Mouse (Mus musculus): Measurements from ENCODE around the gene Mamdc4.
"Not testable (repeated sequence)": the region's sequence is repeated elsewhere in the genome, so short reads cannot be mapped to it uniquely, and the experiment has no call there.

Mamdc4 gene

GRCm38 (mm10) chr2:25558774-25559173 is 15.9 kb downstream of the Mamdc4 start:
- DNase-seq: no peak

DNA sequence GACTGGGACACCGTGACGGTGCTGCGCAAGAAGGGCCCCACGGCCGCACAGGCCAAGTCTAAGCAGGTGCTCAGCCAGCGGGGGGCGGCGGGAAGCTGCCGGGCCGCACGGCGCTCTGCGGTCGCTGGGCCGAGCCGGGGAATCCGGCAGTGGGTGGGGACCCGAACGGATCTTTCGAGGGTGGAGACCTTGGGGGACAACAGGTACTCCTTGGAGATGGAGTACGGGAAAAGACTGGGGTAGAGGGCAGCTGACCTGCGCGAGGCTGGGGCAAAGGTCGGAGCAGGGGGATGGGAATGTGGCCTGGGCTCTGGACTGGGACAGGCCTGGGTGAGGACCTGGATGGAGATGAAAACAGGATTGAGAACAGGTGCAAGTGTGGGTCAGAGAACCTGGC is 16.7 kb downstream of the Mamdc4 start:
- DNase-seq: no peak

DNA sequence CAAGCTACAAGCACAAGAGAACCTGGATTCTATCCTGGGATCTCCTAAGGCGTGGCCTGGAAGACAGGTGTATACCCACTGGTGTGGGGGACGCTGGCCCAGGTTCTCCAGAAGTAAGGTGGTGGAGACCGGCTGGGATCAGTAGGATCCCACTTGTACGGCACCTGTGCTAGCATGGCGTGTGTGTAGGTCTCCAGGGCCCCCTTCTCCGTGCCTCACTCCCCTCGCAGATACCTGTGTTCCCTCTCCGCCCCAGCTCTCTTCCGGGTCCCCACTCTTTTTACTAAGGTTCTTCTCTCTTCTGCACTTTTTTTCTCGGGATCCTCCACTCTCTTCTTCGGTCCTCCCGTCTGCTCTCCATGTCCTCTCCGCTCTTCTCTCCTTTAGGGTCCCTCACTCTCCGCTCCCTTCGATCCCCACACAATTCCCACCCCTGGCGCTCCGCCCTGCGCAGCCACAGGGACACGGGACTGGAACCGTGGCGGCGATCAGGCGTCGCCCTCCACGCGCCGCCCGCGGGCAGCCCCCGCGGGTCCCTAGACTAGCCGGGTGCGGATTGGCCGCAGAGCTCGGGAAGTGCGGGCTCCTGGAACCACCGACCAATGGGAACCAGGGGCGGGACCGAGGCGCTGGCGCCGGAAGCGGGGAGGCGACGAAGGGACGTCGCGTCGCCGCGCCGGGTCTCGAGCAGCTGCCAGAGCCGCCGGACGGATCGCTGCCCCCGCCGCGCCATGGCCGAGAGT is 17.3 kb downstream of the Mamdc4 start, which contains the start of gene Edf1:
Gene Edf1, plus strand, starts transcription at position 627 of the 743 bp plus-strand sequence.
- DNase-seq: peak; percentile 96

DNA sequence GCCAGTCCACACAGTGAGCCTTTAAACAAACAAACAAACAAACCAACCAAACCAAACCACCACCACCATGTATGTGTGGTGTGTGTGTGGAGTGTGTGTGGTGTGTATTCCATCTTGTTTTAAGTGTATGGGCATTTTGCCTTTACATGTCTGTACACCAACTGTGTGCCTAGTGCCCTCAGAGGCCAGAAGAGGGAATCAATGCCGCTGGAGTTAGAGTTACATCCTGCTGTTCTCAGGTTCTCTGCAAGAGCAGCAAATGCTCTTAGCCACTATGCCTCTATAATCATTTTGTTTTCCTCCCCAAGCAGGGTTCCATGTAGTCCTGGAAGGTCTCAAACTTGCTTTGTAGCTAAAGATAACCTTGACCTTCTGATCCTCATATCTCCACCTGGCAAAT is 18.3 kb downstream of the Mamdc4 start:
- no peak for DNase-seq

- DNase-seq: not testable (repeated sequence)
These were observed 19.2 kb downstream of the Mamdc4 start for GRCm38 (mm10) chr2:25555479-25555878.

DNA sequence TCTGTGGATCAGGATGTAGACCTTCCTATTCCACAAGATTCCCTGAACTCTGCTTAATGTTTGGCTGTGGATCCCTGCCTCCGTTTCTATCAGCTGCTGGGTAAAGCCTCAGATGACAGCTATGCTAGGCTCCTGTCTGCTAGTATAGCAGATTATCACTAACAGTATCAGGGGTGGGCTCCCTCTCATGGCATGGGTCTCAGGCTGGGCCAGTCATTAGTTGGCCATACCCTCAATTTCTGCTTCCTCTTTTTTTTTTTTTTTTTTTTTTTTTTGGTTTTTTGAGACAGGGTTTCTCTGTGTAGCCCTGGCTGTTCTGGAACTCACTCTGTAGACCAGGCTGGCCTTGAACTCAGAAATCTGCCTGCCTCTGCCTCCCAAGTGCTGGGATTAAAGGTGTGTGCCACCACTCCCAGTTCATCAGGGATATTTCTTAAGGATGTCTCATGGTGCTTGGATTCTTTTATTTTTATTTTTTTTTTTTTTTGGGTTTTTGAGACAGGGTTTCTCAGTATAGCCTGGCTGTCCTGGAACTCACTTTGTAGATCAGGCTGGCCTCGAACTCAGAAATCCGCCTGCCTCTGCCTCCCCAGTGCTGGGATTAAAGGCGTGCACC is 21.4 kb downstream of the Mamdc4 start:
- DNase-seq: peak; percentile 3

DNA sequence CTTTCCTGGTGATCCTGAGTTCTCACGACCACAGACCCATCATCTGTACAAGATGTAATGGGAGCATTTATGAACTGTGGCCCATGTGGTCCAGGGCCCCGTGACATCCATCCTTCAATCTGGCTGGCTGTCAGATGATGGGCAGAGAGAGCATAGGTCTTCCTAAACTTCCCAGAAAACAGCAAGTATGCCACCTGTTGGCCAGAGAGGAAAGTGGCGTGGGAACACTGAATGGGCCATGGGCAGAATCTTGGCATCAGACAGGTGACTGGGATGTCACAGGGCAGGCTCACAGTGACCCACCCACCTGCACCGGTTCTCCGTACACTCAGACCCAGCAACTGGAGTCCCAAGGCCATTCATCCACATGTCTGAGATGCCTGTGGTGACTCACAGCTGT is 23.5 kb downstream of the Mamdc4 start:
- DNase-seq: peak; percentile 74

DNA sequence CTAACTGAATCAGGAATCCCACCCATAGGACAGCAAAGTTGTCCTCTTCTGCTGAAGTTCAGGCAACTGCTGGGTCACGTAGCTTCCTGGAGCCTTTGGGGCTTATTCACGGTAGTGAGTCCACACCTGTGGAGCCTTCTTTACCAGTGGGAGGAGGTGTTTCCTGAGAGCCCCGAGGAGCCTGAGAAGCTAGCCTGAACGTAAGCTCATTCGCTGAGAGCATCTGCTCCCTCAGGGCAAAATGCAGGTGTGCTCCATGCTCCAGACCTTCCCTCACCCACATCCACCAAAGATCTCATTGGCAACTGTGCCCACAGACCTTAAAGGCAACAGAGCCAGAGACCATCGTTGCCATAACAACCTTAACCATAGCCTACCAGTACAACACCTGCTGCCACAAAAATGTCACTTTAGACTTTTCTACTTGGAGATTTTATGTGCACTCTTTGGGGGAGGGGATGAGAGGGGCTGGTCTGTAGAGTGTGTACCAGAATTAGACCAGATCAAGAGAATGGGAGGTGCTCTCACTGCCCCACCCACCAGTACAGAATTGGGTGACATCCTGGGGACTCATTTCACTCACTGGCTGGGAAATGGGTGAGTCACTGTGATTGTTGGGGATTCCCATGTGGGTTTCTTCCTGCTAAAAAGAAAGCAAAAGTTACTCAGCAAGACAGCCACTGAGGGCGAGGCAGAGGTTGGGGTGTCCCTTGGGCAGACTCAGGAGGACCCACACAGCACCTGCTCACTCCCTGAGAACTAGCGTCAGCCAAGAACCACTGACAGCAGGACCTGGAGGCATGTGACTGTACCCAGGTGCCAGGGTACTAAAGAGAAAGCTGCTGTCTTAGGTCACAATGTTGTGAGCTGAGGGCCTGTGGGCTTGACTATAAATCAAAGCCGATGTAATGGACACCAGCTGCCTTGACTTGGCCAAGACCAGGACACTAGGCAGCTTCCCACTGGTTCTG is 25.3 kb downstream of the Mamdc4 start:
- DNase-seq: peak; percentile 27

- DNase-seq: peak; percentile 98
These were observed 27.7 kb downstream of the Mamdc4 start, which contains the start of gene Traf2 for GRCm38 (mm10) chr2:25546811-25547491. Gene Traf2, minus strand, starts transcription at chr2:25546940.

- DNase-seq: peak; percentile 37
These were observed 28.4 kb downstream of the Mamdc4 start for GRCm38 (mm10) chr2:25545996-25546810.

- no peak for DNase-seq
These were observed 32.8 kb downstream of the Mamdc4 start for GRCm38 (mm10) chr2:25541644-25542367.

GRCm38 (mm10) chr2:25540541-25540948 is 34.1 kb downstream of the Mamdc4 start:
- DNase-seq: no peak

DNA sequence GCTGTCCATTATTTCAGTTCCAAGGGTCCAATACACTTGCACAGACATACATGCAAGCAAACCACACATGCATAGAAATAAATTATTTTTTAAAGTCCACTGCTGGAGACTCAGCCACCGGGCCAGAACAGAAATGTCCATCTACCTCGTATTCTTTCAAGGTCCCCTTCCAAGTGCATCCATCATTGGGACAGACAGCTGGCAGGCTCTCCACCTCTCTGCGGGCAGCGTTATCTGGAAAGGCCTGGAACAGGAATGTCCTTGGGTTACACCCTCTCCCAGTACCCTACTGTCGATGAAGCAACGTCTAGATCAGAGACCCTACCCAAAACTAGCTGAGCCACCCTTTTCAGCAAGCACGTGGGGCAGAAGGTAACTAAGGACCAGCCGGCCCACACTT is 38.1 kb downstream of the Mamdc4 start:
- DNase-seq: no peak

- no peak for DNase-seq
These were observed 39.8 kb downstream of the Mamdc4 start for GRCm38 (mm10) chr2:25534866-25535182.

- DNase-seq: peak; percentile 86
These were observed 40.3 kb downstream of the Mamdc4 start for GRCm38 (mm10) chr2:25534178-25534865.

GRCm38 (mm10) chr2:25533707-25534106 is 40.9 kb downstream of the Mamdc4 start:
- no peak for DNase-seq

DNA sequence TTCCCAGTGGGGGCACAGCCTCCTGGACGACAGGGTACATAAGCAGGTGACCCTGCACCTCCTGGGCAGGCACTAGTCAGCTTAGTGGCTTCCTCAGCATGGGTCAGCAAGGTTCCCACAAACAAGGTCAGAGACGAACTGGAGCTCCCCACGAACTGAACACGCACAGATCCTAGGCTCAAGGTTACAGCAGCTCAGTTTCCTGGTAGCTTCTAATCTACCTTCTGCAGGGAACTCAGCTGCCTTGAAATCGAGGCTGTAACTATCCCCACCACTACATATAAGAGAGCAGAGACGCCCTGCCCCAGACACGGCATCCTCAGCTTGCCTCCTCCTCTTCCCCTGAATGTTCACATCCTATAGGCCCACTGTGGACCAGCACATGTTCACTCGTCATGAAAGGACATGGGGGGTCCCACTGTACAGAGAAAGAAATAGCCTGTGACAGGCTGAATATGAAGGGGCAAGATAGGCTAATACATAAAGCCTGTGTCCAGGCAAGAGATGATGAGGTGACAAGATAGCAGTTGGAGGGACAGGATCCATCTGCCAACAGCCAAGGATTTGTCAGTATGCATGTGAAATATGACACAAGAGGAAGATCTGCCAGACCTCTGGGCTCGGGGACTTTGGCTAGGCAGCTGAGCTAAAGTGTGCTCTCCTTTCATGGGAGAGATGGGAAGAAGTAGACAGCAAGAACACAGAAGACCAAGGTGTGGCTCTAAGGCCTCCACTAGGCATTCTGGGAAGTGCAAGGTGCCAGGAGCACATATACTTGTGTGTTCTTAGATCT is 47.9 kb downstream of the Mamdc4 start:
- no peak for DNase-seq

Measured in cerebellum, adult 9-11 months (tissue).